Mouse (Mus musculus): ENCODE results near the gene Bin2.
"Not testable (repeated sequence)": the region's sequence is repeated elsewhere in the genome, so short reads cannot be mapped to it uniquely, and the experiment has no call there.

Bin2 gene

GRCm38 (mm10) chr15:100646161-100646560 lies 23.2 kb downstream of the Bin2 start:
- peak; percentile 56 for DNase-seq

GRCm38 (mm10) chr15:100642451-100642850 lies 26.9 kb downstream of the Bin2 start:
- no peak for DNase-seq

- DNase-seq, result no peak
Measured at GRCm38 (mm10) chr15:100641226-100641810, 28.0 kb downstream of the Bin2 start.

- DNase-seq, result no peak
Measured at GRCm38 (mm10) chr15:100639972-100640750, 29.2 kb downstream of the Bin2 start.

- DNase-seq, result no peak
Measured at GRCm38 (mm10) chr15:100637661-100638060, 31.7 kb downstream of the Bin2 start.

- DNase-seq, result no peak
Measured at GRCm38 (mm10) chr15:100636700-100637501, 32.5 kb downstream of the Bin2 start, which contains the start of gene Smagp. TSS of gene Smagp (minus strand) at chr15:100636940.

- DNase-seq, result no peak
Measured at GRCm38 (mm10) chr15:100635851-100636645, 33.3 kb downstream of the Bin2 start.

GRCm38 (mm10) chr15:100635239-100635638 lies 34.1 kb downstream of the Bin2 start:
- DNase-seq, result no peak

GRCm38 (mm10) chr15:100633341-100633740 lies 36.0 kb downstream of the Bin2 start:
- DNase-seq, result no peak

- no peak for DNase-seq
Measured at GRCm38 (mm10) chr15:100632323-100632722, 37.0 kb downstream of the Bin2 start.

- DNase-seq, result no peak
Measured at GRCm38 (mm10) chr15:100631454-100632170, 37.7 kb downstream of the Bin2 start.

GRCm38 (mm10) chr15:100630126-100630525 lies 39.2 kb downstream of the Bin2 start:
- no peak for DNase-seq

- no peak for DNase-seq
Measured at GRCm38 (mm10) chr15:100628797-100629196, 40.6 kb downstream of the Bin2 start.

- no peak for DNase-seq
Measured at GRCm38 (mm10) chr15:100627774-100628370, 41.5 kb downstream of the Bin2 start.

GRCm38 (mm10) chr15:100627287-100627686 lies 42.1 kb downstream of the Bin2 start:
- DNase-seq, result no peak

- no peak for DNase-seq
Measured at GRCm38 (mm10) chr15:100624435-100624834, 44.9 kb downstream of the Bin2 start.

- DNase-seq, result no peak
Measured at GRCm38 (mm10) chr15:100623754-100624153, 45.6 kb downstream of the Bin2 start.

- DNase-seq, result no peak
Measured at GRCm38 (mm10) chr15:100622164-100622563, 47.2 kb downstream of the Bin2 start.

GRCm38 (mm10) chr15:100621671-100622070 lies 47.7 kb downstream of the Bin2 start:
- not testable (repeated sequence) for DNase-seq

GRCm38 (mm10) chr15:100619200-100619599 lies 50.2 kb downstream of the Bin2 start:
- no peak for DNase-seq

GRCm38 (mm10) chr15:100616221-100616620 lies 53.1 kb downstream of the Bin2 start:
- no peak for DNase-seq

GRCm38 (mm10) chr15:100615825-100616220 lies 53.5 kb downstream of the Bin2 start:
- peak; percentile 83 for DNase-seq
